Mouse (Mus musculus): ENCODE results near the gene Foxa3. TPM values are rescaled to one million over a fixed set of nuclear protein-coding genes. Genes with fewer than 3 reads are reported as not detected.

Foxa3 gene
- total and polyA plus RNA-seq, 2 experiments from 2014 or later = not detected

GRCm38 (mm10) chr7:19024581-19025255 lies 1.4 kb upstream of the Foxa3 start:
- H3K4me2 ChIP-seq (ENCODE audit: low read depth, low read length) = peak overlapping the region; percentile 92
- H3K4me1 ChIP-seq (ENCODE audit: control insufficient read depth, insufficient read depth) = peaks cover 12% of the 10 kb centered on the region; the same call in 1 of the 2 replicates
- H3K4me3 ChIP-seq (ENCODE audit: low read depth, low read length) = peak overlapping the region; percentile 88
- ATAC-seq (ENCODE audit: insufficient read depth, low read depth) = peak; percentile 25
- H3K27ac ChIP-seq (ENCODE audit: low read depth) = peak overlapping the region; percentile 36
- no peaks in the 10 kb centered on the region for H3K9me3 ChIP-seq (replicated peaks; ENCODE audit: control insufficient read depth, low read length)
- 2% methylated on average over 31 of the region's 36 CpGs for WGBS
- no peak for TF ChIP-seq CTCF (IDR thresholded peaks at IDR 0.05; ENCODE audit: low read depth)
- TF ChIP-seq EP300 (IDR thresholded peaks at IDR 0.05; ENCODE audit: low read depth) = no peak
- no peak for DNase-seq (ENCODE audit: low spot score)
- H3K9ac ChIP-seq (replicated peaks; ENCODE audit: low read depth, low read length) = peak overlapping the region; percentile 88
- peaks cover 12% of the 10 kb centered on the region for H3K36me3 ChIP-seq (replicated peaks; ENCODE audit: control insufficient read depth, insufficient read depth, low read length)
- H3K27me3 ChIP-seq (ENCODE audit: control insufficient read depth, insufficient read depth, low read length) = peaks cover 40% of the 10 kb centered on the region

- Histone ChIP-seq H3K36me3 (replicated peaks; ENCODE audit: control insufficient read depth, insufficient read depth, low read length) (peaks cover 6% of the 10 kb centered on the region), H3K27me3 (ENCODE audit: control insufficient read depth, insufficient read depth, low read length) (peaks cover 43% of the 10 kb centered on the region), H3K9me3 (replicated peaks; ENCODE audit: control insufficient read depth, low read length) (no peaks in the 10 kb centered on the region), H3K27ac (ENCODE audit: low read depth) (peak within 1 kb of the TSS; percentile 36), H3K4me1 (ENCODE audit: control insufficient read depth, insufficient read depth) (peaks cover 12% of the 10 kb centered on the region; the same call in 1 of the 2 replicates), H3K9ac (replicated peaks; ENCODE audit: low read depth, low read length) (peak within 1 kb of the TSS; percentile 88), H3K4me3 (ENCODE audit: low read depth, low read length) (peak within 1 kb of the TSS; percentile 88), H3K4me2 (ENCODE audit: low read depth, low read length) (peak within 1 kb of the TSS; percentile 92)
- ATAC-seq (ENCODE audit: insufficient read depth, low read depth) = peak; percentile 96
- WGBS = under 1% methylated on average over 49 of the region's 50 CpGs
- TF ChIP-seq EP300 (IDR thresholded peaks at IDR 0.05; ENCODE audit: low read depth) (no peak), CTCF (IDR thresholded peaks at IDR 0.05; ENCODE audit: low read depth) (no peak)
- peak; percentile 95 for DNase-seq (ENCODE audit: low spot score)
These were observed 763 bp upstream of the Foxa3 start, which contains the start of gene Sympk for GRCm38 (mm10) chr7:19024096-19024506. Gene Sympk, plus strand, starts transcription at chr7:19024377.

- no peak for ATAC-seq (ENCODE audit: insufficient read depth, low read depth)
- no peaks in the 10 kb centered on the region for H3K36me3 ChIP-seq (replicated peaks; ENCODE audit: control insufficient read depth, insufficient read depth, low read length)
- H3K4me2 ChIP-seq (ENCODE audit: low read depth, low read length) = no peak overlapping the region
- no peak overlapping the region for H3K4me3 ChIP-seq (ENCODE audit: low read depth, low read length)
- no peak overlapping the region for H3K9ac ChIP-seq (replicated peaks; ENCODE audit: low read depth, low read length)
- H3K9me3 ChIP-seq (replicated peaks; ENCODE audit: control insufficient read depth, low read length) = no peaks in the 10 kb centered on the region
- TF ChIP-seq EP300 (IDR thresholded peaks at IDR 0.05; ENCODE audit: low read depth) = no peak
- TF ChIP-seq CTCF (IDR thresholded peaks at IDR 0.05; ENCODE audit: low read depth) = no peak
- peaks cover 47% of the 10 kb centered on the region for H3K27me3 ChIP-seq (ENCODE audit: control insufficient read depth, insufficient read depth, low read length)
- 48% methylated on average over 18 of the region's 18 CpGs for WGBS
- H3K4me1 ChIP-seq (ENCODE audit: control insufficient read depth, insufficient read depth) = peaks cover 12% of the 10 kb centered on the region; the same call in 1 of the 2 replicates
- no peak for DNase-seq (ENCODE audit: low spot score)
- H3K27ac ChIP-seq (ENCODE audit: low read depth) = no peak overlapping the region
These were observed 964 bp downstream of the Foxa3 start for GRCm38 (mm10) chr7:19022189-19022958.

- Histone ChIP-seq H3K9ac (replicated peaks; ENCODE audit: low read depth, low read length) (no peak overlapping the region), H3K4me3 (ENCODE audit: low read depth, low read length) (no peak overlapping the region), H3K27ac (ENCODE audit: low read depth) (no peak overlapping the region), H3K27me3 (ENCODE audit: control insufficient read depth, insufficient read depth, low read length) (peaks cover 47% of the 10 kb centered on the region), H3K36me3 (replicated peaks; ENCODE audit: control insufficient read depth, insufficient read depth, low read length) (no peaks in the 10 kb centered on the region), H3K9me3 (replicated peaks; ENCODE audit: control insufficient read depth, low read length) (no peaks in the 10 kb centered on the region), H3K4me1 (ENCODE audit: control insufficient read depth, insufficient read depth) (peaks cover 12% of the 10 kb centered on the region; the same call in 1 of the 2 replicates), H3K4me2 (ENCODE audit: low read depth, low read length) (no peak overlapping the region)
- TF ChIP-seq CTCF (IDR thresholded peaks at IDR 0.05; ENCODE audit: low read depth) (no peak), EP300 (IDR thresholded peaks at IDR 0.05; ENCODE audit: low read depth) (no peak)
- no peak for ATAC-seq (ENCODE audit: insufficient read depth, low read depth)
- DNase-seq (ENCODE audit: low spot score) = no peak
- WGBS = 9% methylated on average over 8 of the region's 8 CpGs
These were observed 2.3 kb downstream of the Foxa3 start for GRCm38 (mm10) chr7:19021048-19021447.

- no peaks in the 10 kb centered on the region for H3K9me3 ChIP-seq (replicated peaks; ENCODE audit: control insufficient read depth, low read length)
- ATAC-seq (ENCODE audit: insufficient read depth, low read depth) = no peak
- H3K27ac ChIP-seq (ENCODE audit: low read depth) = no peak overlapping the region
- H3K4me2 ChIP-seq (ENCODE audit: low read depth, low read length) = no peak overlapping the region
- no peak overlapping the region for H3K4me3 ChIP-seq (ENCODE audit: low read depth, low read length)
- peaks cover 39% of the 10 kb centered on the region for H3K27me3 ChIP-seq (ENCODE audit: control insufficient read depth, insufficient read depth, low read length)
- no peak for DNase-seq (ENCODE audit: low spot score)
- WGBS = 88% methylated on average over 7 of the region's 7 CpGs
- no peaks in the 10 kb centered on the region for H3K36me3 ChIP-seq (replicated peaks; ENCODE audit: control insufficient read depth, insufficient read depth, low read length)
- no peak for TF ChIP-seq CTCF (IDR thresholded peaks at IDR 0.05; ENCODE audit: low read depth)
- no peak for TF ChIP-seq EP300 (IDR thresholded peaks at IDR 0.05; ENCODE audit: low read depth)
- H3K9ac ChIP-seq (replicated peaks; ENCODE audit: low read depth, low read length) = no peak overlapping the region
- no peaks in the 10 kb centered on the region for H3K4me1 ChIP-seq (ENCODE audit: control insufficient read depth, insufficient read depth)
These were observed 5.4 kb downstream of the Foxa3 start for GRCm38 (mm10) chr7:19017909-19018308.

Data from heart, postnatal 0 days (tissue).